8 mouse cellular contexts compared by ENCODE assay signal in the genomic region with DNA sequence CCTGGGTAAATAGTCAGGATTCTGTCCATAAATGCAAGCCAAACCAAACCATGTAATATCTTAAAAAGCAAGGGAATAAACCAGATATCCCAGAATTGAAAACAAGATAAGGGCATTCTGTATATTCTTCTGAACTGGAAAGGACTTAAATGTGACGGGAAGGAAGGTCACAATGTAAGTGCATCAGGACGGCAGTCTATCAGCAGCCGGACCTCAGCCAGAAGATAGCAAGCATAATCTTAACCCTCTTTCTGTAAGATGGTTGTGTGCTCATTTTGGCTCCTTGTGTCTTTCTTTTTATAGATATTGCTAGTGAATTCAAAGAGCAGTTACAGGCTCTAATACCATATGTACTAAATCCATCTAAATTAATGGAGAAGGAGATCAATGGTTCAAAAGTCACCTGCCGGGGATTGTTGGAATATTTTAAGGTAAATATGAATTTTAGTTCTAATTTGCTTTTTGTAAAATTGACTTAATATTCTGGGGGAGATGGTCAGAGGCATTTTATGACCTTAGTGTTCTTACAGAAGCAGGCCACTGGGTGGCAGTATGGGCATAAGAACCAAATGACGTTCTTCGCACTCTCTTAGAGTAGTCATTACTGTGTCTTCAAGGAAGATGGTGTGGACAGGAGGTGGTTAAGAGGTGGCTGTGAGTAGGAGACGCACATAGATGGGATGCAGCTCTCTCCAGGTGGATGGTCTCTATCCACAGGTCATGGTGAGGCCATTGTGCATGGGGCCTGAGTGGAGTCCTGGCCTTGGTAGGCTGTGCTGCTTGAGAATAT. TPM values are rescaled to one million over a fixed set of nuclear protein-coding genes. Genes with fewer than 3 reads are reported as not detected.
DNase-seq lines count a peak whose midpoint lies in the region; ATAC-seq and TF ChIP-seq lines count a peak whose summit lies in the region.

No protein-coding gene starts in this region.

- H3K27ac ChIP-seq in liver, embryonic 14.5 days, result no peak overlapping the region
- H3K27ac ChIP-seq in neural tube, embryonic 14.5 days (ENCODE audit: low read depth, low read length), result no peak overlapping the region

- 50% methylated on average over 7 of the region's 7 CpGs for WGBS in liver, embryonic 14.5 days (ENCODE audit: insufficient replicate concordance)
- WGBS in neural tube, embryonic 14.5 days, result 56% methylated on average over 7 of the region's 7 CpGs

- no peak overlapping the region for H3K9ac ChIP-seq in liver, embryonic 14.5 days (replicated peaks)
- H3K9ac ChIP-seq in neural tube, embryonic 14.5 days (replicated peaks; ENCODE audit: low read depth, low read length), result no peak overlapping the region

- ATAC-seq in liver, embryonic 14.5 days (ENCODE audit: insufficient read depth), result 0 out of 2 replicates have a peak, but pooled peaks have one; percentile 45
- peak; percentile 78; the same call in 1 of the 2 replicates for ATAC-seq in neural tube, embryonic 14.5 days (ENCODE audit: low read depth)

- no peak overlapping the region for H3K4me2 ChIP-seq in liver, embryonic 14.5 days (ENCODE audit: low read depth)
- H3K4me2 ChIP-seq in neural tube, embryonic 14.5 days (ENCODE audit: low read depth, low read length), result no peak overlapping the region

- H3K27me3 ChIP-seq in liver, embryonic 14.5 days (ENCODE audit: control insufficient read depth, insufficient read depth, low read length), result no peaks in the 10 kb centered on the region
- H3K27me3 ChIP-seq in neural tube, embryonic 14.5 days (ENCODE audit: control insufficient read depth, insufficient read depth, low read length), result no peaks in the 10 kb centered on the region

- no peak for TF ChIP-seq EP300 in liver, embryonic 14.5 days (IDR thresholded peaks at IDR 0.05; ENCODE audit: low read depth)

- no peaks in the 10 kb centered on the region for H3K4me1 ChIP-seq in liver, embryonic 14.5 days (replicated peaks; ENCODE audit: control insufficient read depth in 2 of 2, insufficient read depth in 2 of 2, low read length in 1 of 2)
- H3K4me1 ChIP-seq in neural tube, embryonic 14.5 days (ENCODE audit: control insufficient read depth, insufficient read depth, low read length), result no peaks in the 10 kb centered on the region

- peak; percentile 61 for DNase-seq in CD4-positive helper T cell, adult 2 months (ENCODE audit: low read depth, low spot score)
- peak; percentile 49 to 65 for DNase-seq in adrenal gland, adult 18-20 months (ENCODE audit: low spot score in 2 of 2)
- DNase-seq in embryo, embryonic 11.5 days (ENCODE audit: low read depth, low spot score), result peak; percentile 36
- DNase-seq in heart, adult 9 months (ENCODE audit: low spot score in 2 of 2), result peak; percentile 10 to 46
- DNase-seq in kidney, postnatal 4 days, result peak; percentile 74 to 78
- peak; percentile 17 to 45 (median 23) for DNase-seq in liver, embryonic 14.5 days (ENCODE audit: low read depth in 3 of 3, low spot score in 3 of 3)
- peak; percentile 65 for DNase-seq in thymus, postnatal 14 days

- H3K36me3 ChIP-seq in liver, embryonic 14.5 days (replicated peaks; ENCODE audit: control insufficient read depth, insufficient read depth, low read depth), result peaks cover 18% of the 10 kb centered on the region
- H3K36me3 ChIP-seq in neural tube, embryonic 14.5 days (ENCODE audit: control insufficient read depth, insufficient read depth, low read length), result peaks cover 17% of the 10 kb centered on the region; the same call in 1 of the 2 replicates

- TF ChIP-seq CTCF in liver, embryonic 14.5 days (IDR thresholded peaks at IDR 0.05; ENCODE audit: low read depth), result peak; percentile 82

- no peak overlapping the region for H3K4me3 ChIP-seq in liver, embryonic 14.5 days (ENCODE audit: insufficient read depth in 1 of 2, low read depth in 2 of 2, low read length in 2 of 2)
- no peak overlapping the region for H3K4me3 ChIP-seq in neural tube, embryonic 14.5 days (ENCODE audit: low read depth, low read length)

- no peaks in the 10 kb centered on the region for H3K9me3 ChIP-seq in liver, embryonic 14.5 days (ENCODE audit: control insufficient read depth, low read length)
- H3K9me3 ChIP-seq in neural tube, embryonic 14.5 days (ENCODE audit: control insufficient read depth, low read length), result no peaks in the 10 kb centered on the region

RNA-seq across cellular contexts. Expression of a gene that starts 28.4 kb away (rescaled TPM):
- 100 to 1,000 TPM in 1 of 2 experiments, 10 to 100 TPM in 1; 60.4 to 132 TPM for total RNA-seq in adrenal gland, adult 18-20 months (2021)
- polyA plus RNA-seq in liver, embryonic 14.5 days (2012; rRNA removed), result 12.4 and 22.5 TPM in 2 replicates
- polyA plus RNA-seq in liver, embryonic 14.5 days (2014; fragmentation: Nextera tagmentation; extraction: Ambion mirVana), result 30.5 and 36.5 TPM in 2 replicates
- 2.4 and 4.1 TPM in 2 replicates for polyA plus RNA-seq in neural tube, embryonic 14.5 days (2014; fragmentation: Nextera tagmentation; extraction: Ambion mirVana)

RNA-seq across cellular contexts. Expression of a gene that starts 35.0 kb away (rescaled TPM):
- 100 to 1,000 TPM in 1 of 2 experiments, 10 to 100 TPM in 1; 84.3 to 121 TPM for total RNA-seq in adrenal gland, adult 18-20 months (2021)
- polyA plus RNA-seq in liver, embryonic 14.5 days (2012; rRNA removed), result 5.2 and 7.3 TPM in 2 replicates
- polyA plus RNA-seq in liver, embryonic 14.5 days (2014; fragmentation: Nextera tagmentation; extraction: Ambion mirVana), result 6.7 and 7.5 TPM in 2 replicates
- polyA plus RNA-seq in neural tube, embryonic 14.5 days (2014; fragmentation: Nextera tagmentation; extraction: Ambion mirVana), result 7.4 and 8.1 TPM in 2 replicates

RNA-seq across cellular contexts. Expression of a gene that starts 45.8 kb away (rescaled TPM):
- total RNA-seq in adrenal gland, adult 18-20 months (2021), result 100 to 1,000 TPM; 137 to 151 TPM
- 35.3 and 45.1 TPM in 2 replicates for polyA plus RNA-seq in liver, embryonic 14.5 days (2012; rRNA removed)
- polyA plus RNA-seq in liver, embryonic 14.5 days (2014; fragmentation: Nextera tagmentation; extraction: Ambion mirVana), result 52.5 and 58.0 TPM in 2 replicates
- polyA plus RNA-seq in neural tube, embryonic 14.5 days (2014; fragmentation: Nextera tagmentation; extraction: Ambion mirVana), result 482 and 576 TPM in 2 replicates

Comparison
In these comparisons a context has a peak if more than half of its experiments do, and no peak if none do; other contexts are left out.
1. DNase-seq: peak in every context shown above with its lines; median percentile 76 in kidney, postnatal 4 days; 65 in thymus, postnatal 14 days; 61 in CD4-positive helper T cell, adult 2 months; 57 in adrenal gland, adult 18-20 months; 36 in embryo, embryonic 11.5 days; 28 in heart, adult 9 months; 23 in liver, embryonic 14.5 days.